Mouse (Mus musculus): ENCODE measurements at regions not wholly inside any gene's neighbourhood (a gene's known extent, or its start where the extent isn't known, plus 50 kb on each side); places are given as distances from the start of the nearest gene placed in this dataset.
A peak's percentile ranks its signal among the peaks of the same experiment; 100 is the strongest.

DNA sequence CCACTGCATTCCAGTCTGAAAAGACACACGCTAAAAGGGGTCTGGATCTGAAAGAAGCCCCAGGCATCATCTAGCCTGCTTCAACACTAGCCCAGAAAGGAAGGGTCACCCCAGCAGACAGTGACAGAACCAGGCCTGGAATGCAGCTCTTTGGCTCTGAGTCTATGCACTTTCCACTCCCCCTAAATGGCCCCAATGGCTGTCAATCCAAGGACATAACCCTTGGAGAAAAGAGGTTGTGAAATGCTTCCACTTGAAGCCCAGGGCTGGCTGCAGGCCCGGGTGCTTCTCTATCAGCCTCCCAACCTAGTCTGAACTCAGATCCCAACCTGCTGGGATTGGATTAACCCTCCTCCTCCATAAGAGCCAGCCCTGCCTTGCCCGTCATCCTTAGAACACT lies 194.6 kb upstream of the Bcl6 start:
- no peak for DNase-seq (ENCODE audit: low spot score in 2 of 2)

DNA sequence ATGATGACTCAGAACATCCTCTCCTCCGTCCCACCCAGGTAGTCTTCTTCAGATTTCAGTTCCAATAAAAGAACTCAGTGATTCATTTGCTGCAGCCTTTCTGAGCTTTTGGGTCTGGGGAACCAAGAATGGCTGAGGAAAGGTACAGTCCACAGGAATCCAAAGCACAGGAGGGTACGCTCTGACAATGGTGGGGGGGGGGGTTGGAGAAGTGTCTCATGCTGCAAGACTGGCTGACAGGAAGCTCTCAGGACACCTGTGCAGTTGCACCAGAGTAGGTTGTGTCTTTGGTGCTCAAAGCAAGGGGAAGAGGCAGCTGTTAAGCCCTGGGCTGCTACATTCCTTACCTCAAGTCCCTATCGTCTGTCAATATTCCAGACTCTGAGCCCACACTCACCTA lies 192.7 kb upstream of the Bcl6 start:
- DNase-seq (ENCODE audit: low spot score in 2 of 2) = no peak

DNA sequence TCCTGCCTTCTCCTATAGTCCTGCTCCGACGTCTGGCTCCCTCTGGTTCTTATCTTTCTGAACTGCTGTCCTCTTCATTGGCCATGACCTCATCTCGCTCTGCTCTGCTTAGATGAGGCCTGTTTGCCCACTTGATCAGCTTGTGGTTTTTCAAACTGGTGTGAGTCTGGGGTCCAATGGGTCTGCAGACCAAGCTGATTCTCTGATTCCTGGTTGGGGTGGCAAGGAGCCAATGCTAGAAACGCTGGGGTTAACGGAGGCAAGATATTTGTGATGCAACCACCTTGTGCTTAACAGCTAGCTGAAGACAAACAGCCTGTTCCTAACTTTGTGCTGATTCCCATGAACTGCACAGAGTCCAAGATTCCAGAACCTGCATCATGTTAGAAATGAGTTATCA lies 192.0 kb upstream of the Bcl6 start:
- no peak for DNase-seq (ENCODE audit: low spot score in 2 of 2)

DNA sequence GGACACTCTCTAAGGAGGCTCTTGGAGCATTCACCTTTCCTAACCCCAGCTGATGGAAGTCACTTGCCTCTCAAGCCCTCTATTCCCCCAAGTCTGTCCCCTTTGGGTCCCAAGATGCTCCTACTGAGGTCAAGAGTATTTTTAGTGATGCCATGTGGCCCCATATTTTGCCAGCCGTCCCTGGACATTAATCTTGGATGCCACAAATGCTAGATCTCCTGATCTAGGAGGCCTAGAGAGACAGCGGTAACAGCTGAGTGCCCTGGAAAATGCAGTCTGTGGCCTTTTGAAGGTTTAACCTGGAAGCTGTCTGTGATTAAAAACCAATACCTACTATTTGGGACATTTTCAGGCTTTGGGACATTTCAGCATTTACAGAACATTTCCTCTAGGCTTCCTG lies 188.9 kb upstream of the Bcl6 start:
- no peak for DNase-seq (ENCODE audit: low spot score in 2 of 2)

DNA sequence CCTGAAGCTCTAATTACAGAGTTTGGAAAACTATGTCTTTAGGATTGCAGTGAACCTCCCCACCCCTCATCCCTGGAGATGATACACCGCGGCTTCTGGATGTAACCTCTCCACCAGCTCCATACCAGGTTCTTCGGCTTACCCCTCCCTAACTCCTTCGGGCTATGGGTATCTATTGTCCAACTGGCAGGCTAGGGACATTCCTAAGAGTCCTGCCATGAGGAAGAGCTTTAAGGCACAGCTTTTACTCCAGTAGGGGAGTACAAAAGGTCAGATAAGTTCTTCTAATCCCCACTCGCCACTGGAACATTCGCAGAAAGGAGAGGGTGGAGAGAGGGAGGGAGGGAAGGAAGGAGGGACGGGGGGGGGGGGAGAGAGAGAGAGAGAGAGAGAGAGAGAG lies 188.5 kb upstream of the Bcl6 start:
- DNase-seq (ENCODE audit: low spot score in 2 of 2) = no peak

DNA sequence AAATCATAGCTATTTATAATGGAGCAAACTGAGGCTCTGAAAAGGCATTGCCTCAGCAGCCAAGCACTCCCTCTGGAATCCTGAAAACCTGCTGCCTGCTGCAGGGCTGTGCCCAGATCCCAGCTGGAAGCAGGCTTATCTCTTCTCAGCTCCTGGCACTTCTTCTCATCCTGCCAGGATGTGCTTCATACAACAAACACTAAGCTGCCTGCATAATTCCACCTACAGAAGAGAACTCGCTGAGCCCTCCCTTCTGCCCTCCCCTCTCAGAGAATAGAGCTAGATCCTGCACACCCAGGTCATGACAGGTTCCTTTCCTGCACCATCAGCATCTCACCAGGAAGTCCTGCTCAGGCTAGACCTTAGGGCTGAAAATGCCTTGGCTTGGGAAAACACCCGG lies 187.4 kb upstream of the Bcl6 start:
- peak; percentile 3 to 35 for DNase-seq (ENCODE audit: low spot score in 2 of 2)

DNA sequence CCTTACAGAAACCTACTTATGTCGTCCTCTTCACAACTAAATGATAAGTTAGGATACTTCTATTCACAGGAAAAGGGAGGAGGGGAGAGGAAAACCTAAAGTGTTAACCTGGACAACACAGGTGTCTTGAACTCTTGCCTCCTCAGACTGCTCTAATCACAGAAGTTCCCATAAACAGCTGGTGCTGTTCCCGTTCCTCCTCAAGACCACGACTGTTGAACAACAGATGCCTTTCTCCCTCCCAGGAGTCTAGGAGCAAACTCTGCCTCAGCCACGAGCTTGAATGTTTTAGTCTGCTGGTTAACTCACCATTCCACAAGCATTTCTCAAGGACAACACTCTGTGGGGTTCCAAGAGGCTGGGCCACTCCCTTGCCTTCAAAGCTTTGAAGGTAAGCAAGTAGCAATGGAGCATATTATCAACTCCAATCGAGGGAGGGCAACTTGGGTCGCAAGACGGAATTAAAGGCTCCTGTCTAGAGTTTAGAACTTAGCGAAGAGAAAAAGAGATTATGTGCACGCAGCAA lies 186.6 kb upstream of the Bcl6 start:
- DNase-seq (ENCODE audit: low spot score in 2 of 2) = no peak

DNA sequence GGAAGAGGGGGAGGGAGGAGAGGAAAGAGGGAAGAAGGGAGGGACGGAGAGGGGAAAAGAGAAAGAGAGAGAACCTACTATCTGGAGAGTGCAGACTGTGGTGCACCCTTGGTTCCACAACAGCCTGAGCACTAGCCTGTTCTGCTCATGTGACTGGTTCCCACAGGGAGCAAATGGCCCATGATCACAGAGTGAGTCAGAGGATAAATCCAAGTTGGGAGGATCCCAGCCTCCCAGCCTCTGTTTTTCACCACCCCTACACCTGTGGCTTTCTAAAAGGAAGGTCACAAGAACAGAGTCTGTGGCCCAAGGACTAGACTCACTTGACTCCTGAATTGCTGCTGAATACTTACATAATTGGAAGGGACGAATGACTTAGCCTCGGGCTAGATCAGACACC lies 185.9 kb upstream of the Bcl6 start:
- DNase-seq (ENCODE audit: low spot score in 2 of 2) = no peak

DNA sequence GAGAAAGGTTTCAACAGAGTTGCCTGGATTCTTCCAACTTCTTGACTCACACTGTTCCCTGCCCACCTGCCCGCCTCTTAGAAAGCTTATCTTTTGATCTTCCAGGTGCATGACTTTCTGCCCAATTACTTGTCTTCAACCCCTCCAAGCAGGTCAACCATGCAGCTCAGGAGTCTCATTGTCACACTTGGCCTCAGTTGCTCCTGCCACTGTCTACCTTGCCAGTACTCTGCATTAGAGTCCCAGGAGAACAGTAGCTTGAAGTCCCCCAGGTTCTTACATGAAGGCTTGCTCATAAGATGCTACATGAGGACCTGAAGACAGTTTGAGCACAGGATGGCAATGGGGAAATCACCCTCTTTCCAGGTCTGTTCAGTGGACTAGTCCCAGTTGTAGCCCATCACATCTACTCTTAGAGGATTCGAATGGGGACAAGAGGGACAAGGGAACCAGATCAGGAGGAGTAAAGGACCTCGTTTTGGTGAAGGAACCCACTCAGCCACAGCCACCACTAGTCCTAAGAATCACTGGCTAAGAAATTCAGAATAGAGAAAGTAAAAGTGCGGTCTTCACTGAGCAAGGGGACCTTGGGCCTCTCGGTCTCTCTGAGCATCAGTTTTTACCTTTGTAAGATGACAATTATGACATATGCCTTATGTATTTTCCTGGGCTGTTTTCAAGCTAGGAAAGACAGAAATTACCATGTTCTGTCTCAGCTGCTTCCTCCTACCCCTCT lies 185.3 kb upstream of the Bcl6 start:
- DNase-seq (ENCODE audit: low spot score in 2 of 2) = no peak

DNA sequence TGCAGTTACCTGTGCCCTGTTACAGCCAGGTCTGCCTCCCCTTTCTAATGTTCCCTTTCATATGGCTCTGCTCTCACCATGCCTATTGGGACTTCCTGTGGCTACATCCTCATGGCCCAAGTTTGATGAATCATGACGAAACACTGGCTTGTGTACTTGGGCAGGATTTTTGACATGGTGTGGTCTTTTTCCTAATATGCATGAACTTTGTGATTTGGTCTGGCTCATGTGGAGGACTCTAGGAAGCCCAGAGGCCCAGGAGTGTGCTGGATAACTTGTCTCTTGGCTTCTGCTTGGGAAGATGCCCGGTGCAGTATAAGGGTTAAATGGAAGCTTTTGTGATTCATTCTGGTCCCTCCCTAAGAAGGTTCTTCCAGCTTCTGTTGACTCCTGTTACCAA lies 184.0 kb upstream of the Bcl6 start:
- DNase-seq (ENCODE audit: low spot score in 2 of 2) = no peak

DNA sequence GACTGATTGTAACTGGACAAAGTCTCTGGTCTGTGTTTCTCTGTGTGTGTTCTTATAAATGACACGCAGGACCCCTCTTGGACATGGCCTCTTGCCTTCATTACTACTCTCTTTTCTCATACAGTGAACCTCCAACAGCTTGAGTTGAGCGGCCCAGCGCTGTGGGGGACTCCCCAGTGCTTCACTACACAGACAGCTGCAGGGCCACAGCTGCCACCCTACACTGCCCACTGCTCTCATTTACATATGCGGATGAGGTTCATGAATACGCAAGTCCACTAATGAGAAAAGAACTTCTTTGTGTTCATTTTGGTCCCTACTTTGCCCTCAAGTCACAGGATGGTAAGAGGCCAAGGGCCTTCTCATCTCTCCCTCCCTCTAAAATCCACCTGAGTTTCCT lies 183.4 kb upstream of the Bcl6 start:
- DNase-seq (ENCODE audit: low spot score in 2 of 2) = no peak

DNA sequence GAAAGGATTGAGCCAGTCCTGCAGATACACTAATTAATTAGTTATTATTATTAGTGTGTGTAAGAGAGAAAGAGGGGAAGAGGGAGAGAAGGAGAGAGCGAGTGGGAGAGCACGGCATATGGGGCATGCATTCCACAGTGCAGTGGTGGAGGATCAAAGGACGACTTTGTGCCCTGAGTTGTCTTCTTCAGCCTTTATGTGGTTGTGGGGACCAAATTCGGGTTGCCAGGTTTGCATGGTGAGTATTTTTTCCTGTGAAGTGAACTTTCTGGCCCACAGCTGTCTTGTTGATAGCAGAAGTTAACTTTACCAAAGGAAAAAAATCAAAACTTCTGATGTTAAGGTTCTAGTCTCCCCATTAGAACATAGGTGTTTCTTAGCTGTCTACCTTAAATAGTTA lies 182.5 kb upstream of the Bcl6 start:
- no peak for DNase-seq (ENCODE audit: low spot score in 2 of 2)

DNA sequence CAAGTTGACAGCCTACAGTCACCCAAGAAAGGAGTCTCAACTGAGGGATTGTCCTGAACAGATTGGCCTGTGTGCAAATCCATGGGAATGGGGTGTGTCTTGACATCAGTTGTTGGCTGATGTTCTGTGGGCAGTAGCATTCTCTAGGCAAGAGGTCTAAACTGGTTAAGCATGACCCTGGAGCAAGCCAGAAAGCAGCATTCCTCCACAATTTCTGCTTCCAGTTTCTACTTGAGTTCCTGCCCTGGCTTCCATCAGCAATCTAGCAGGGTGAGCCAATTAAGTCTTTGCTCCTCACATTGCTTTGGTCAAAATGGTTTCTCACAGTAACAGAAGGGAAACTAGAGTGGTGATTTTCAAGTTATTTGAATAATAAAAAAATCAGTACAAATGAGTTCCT lies 177.8 kb upstream of the Bcl6 start:
- DNase-seq (ENCODE audit: low spot score in 2 of 2) = no peak

DNA sequence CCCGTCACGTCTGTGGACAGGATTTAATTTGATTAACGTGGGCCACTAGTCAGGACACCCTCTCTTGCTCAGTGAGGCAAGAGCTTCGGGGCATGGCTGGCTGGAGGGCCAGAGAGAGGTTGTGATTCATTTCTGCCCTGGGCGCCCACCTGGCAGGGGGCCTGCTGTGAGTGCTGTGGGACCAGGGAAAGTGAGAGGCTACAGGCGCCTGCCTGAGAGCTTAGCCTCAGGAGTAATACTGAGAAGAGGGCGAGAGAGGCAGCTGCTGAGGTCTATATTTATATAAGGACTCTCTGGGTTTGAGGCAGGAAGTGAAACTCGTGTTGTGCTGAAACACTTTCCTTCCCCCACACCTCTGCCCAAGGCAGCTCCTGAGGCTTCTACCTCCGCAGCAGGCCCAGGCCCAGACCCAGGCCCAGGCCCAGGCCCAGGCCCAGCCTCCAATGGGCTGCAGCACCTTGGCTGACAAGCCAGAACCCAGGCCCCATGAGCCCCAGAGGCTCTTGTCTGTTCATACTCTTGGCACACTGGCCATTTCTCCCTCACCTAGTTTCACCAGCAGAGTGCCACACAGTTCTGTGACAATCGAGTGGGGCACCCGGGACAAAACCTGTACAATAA lies 176.9 kb upstream of the Bcl6 start:
- DNase-seq (ENCODE audit: low spot score in 2 of 2) = no peak

DNA sequence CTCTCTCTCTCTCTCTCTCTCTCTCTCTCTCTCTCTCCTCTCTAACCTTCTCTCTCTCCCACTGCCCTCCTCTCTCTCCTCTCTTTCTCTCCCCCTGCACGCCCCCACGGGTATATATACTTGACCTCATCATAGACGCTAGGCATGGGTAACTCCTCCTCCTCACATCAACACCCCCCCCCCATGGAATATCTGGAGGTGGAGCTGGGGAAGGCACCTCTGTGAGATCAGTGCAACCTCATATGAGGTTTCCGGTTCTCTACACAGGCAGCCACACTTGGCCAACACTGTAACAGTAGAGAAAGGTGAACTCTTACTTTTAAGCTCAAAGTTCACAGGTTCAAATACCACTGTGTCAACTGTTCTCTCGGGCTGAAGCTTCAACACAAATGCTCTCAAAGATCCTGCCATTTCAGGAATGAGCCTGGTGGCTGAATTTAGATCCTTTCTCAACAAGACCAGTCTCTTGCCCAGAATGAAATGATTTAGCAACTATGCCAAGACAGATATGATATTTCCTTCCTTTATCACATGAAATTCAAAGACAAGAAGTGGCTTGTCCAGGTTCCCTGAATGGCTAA lies 172.1 kb upstream of the Bcl6 start:
- DNase-seq (ENCODE audit: low spot score in 2 of 2) = no peak

DNA sequence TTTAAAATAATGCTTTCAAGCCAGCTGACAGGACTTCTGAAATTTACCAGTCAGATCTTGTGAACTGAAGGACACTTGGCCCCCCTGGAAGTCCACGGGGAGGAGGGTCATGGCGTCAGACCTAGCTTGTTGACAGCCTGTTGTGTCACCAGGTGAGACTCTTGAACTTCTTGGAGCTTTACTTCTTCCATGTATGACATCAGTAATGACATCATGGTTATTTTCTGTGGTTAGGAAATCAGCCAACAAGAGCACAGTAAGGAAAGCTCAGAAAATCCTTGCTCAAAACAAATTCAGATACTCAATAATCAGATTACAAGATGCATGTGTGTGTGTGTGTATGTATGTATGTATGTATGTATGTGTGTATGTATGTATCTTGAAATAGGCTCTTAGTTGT lies 170.7 kb upstream of the Bcl6 start:
- no peak for DNase-seq (ENCODE audit: low spot score in 2 of 2)

DNA sequence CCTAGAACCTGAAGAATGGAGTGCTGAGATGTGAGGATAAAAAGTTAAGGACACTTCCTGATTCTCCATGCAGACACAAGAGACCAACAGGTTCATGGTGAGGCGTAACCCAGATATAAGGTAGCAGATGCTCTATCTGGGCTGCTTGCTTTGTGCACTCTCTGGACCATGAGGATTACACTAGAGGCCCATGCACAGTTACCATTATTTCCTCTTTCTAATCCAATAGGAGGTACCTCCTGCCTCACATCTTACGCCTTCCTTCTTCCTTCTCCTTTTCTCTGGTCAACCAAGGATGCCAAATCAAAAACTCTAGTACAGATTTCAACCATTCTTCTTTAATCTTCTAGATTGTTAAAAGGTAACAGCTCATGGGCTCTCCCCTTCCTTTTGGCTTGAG lies 169.1 kb upstream of the Bcl6 start:
- DNase-seq (ENCODE audit: low spot score in 2 of 2) = no peak

DNA sequence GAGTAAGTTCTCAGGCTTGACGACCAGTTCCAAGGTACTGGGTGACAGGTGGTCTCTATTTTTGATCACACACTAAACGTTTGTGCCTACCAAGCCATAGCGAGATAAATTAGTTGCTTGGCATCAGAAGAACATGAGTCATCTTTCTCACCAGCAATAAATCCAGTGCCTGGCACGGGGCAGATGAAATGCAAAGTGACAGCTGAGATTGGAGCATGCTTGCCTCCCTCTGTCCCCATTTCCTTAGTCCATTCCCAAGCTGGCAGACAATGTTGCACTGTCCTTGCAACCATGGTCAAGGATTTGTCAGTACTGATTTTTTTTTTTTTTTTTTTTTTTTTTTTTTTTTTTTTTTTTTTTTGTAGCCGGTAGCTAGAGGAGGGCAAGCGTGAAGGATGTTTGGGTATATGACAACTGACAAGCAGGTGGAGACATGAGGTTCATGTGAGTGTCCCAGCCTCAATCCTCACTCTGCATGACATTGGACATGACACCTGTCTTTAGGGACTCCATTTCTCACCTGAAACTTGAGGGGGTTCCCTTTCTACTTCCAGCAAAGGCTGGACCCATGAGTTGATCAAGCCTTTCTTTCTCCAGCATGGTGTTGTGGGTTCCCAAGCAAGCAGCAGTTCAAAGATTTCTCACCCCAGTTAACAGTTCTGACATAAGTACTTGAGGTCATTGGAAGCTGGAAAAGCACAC lies 168.2 kb upstream of the Bcl6 start:
- DNase-seq (ENCODE audit: low spot score in 2 of 2) = peak; percentile 10 to 15

DNA sequence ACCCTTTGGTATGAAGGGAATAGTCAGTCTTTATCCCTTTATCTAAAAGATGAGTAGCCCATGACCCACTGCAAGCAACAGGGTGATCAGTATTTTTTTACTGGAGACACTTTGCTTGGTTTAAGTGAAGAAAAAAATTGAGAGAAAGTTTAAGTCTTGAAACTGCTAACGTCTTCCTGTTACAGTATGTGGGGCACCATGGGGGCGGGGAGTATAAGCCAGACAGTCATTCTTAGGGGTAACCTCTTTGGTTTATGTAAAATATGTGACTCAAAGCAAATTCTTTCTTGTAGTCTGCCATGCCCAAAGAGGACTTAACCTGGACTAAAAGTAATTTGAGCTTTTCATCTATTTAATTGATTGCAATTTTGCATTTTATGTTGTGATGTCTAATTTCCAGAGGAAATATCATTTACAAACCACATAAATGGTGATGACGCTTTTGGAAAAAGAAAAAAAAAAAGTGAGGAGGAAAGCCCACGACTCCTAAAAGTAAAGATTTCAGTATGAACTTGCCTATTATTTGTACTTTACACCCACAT lies 166.2 kb upstream of the Bcl6 start:
- no peak for DNase-seq (ENCODE audit: low spot score in 2 of 2)

DNA sequence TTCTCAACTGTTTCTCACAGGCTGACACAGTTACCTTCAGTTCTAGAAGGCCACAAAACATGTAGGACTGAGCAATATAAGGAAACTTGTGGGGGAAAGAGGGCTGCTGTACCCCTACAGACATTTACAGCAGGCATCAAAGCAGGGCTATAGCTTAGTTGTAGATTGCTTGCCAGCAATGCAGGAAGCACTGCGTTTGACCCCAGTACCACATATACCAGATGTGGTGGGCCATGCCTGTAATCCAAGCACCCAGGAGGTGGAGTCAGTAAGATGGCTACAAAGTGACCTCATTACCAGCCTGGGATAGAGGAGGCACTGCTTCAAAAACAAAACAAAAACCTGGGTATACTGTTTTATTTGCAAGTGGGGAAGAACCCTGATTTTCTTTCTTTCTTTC lies 165.3 kb upstream of the Bcl6 start:
- DNase-seq (ENCODE audit: low spot score in 2 of 2) = no peak

DNA sequence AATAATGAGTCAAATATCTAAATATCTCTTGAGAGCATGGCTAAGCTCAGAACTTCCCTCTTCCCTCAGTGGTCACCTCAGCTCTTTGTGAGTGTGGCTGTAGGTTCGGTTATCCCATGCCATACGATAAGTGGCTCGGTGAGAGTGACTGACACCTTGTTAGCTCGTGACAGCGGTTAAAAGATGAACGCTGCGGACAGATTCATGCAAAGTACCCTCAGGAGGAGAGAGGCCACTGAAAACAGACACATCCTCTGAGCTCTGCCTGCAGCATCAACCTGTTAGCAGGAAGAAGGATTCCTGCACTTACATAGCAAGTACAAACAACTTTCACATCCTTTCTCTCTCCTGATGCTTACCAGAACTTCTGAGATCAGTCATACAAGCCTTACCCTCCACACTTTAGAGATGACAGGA lies 163.2 kb upstream of the Bcl6 start:
- DNase-seq (ENCODE audit: low spot score in 2 of 2) = no peak

DNA sequence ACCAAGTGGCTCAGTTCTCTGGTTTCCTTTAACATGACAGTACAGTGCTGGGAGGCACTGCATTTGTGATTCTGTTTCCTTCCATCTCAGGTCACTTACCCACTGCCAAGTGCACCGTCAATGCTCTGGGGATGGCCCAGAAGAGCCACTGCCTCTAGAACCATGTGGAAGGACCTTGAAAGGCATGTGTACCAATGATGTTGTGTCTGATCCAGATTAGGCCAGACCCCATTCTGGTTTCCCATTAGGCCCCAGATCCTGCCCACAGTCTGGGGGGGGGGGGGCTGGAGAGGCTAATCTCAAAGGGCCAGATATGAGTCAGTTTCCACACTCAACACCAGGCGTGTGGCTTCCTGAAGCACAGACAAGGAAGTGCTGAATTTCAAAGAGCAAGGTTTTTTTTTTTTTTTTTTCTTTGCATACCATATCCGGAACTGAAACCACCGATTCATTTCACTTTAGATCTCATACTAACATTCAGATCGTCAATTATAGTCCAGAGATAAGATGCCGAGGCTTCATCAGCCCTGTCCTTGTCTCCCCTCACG lies 162.6 kb upstream of the Bcl6 start:
- DNase-seq (ENCODE audit: low spot score in 2 of 2) = no peak
